Mouse (Mus musculus) adrenal gland, postnatal 25 days (tissue): ENCODE measurements around the gene Polr3h. TPM values are rescaled to one million over a fixed set of nuclear protein-coding genes. Genes with fewer than 3 reads are reported as not detected.
"Not testable (repeated sequence)": the region's sequence is repeated elsewhere in the genome, so short reads cannot be mapped to it uniquely, and the experiment has no call there.

Experiments
- DNase-seq: peaks from one replicate; pipeline ENCODE4 v3.0.0; 2021; ENCODE audit warnings: mixed read lengths
- total RNA-seq: library from RNA; stranded (reverse); gene quantifications from 2 replicates; pipeline ENCODE4 v1.2.3, GENCODE M21; 2021

Gene Polr3h
- total RNA-seq, 1 experiment from 2014 or later: 28.9 TPM

GRCm38 (mm10) chr15:81915663-81916062 is 10.4 kb downstream of the Polr3h start:
- no peak for DNase-seq

GRCm38 (mm10) chr15:81914668-81915067 is 11.4 kb downstream of the Polr3h start:
- DNase-seq: no peak

- DNase-seq: no peak
Measured at GRCm38 (mm10) chr15:81912498-81912897, 13.5 kb downstream of the Polr3h start.

GRCm38 (mm10) chr15:81908767-81909166 is 17.3 kb downstream of the Polr3h start:
- DNase-seq: not testable (repeated sequence)

GRCm38 (mm10) chr15:81907953-81908352 is 18.1 kb downstream of the Polr3h start:
- DNase-seq: no peak

GRCm38 (mm10) chr15:81904939-81905338 is 21.1 kb downstream of the Polr3h start:
- peak; percentile 74 for DNase-seq

GRCm38 (mm10) chr15:81898751-81899150 is 27.3 kb downstream of the Polr3h start:
- no peak for DNase-seq

- DNase-seq: no peak
Measured at GRCm38 (mm10) chr15:81897607-81898285, 28.3 kb downstream of the Polr3h start.

GRCm38 (mm10) chr15:81896407-81896806 is 29.6 kb downstream of the Polr3h start:
- DNase-seq: no peak

- DNase-seq: no peak
Measured at GRCm38 (mm10) chr15:81894002-81894401, 32.0 kb downstream of the Polr3h start.

GRCm38 (mm10) chr15:81891822-81892580 is 34.0 kb downstream of the Polr3h start:
- no peak for DNase-seq

- DNase-seq: no peak
Measured at GRCm38 (mm10) chr15:81891140-81891802, 34.8 kb downstream of the Polr3h start.

- DNase-seq: no peak
Measured at GRCm38 (mm10) chr15:81889175-81889574, 36.9 kb downstream of the Polr3h start.

GRCm38 (mm10) chr15:81886795-81887550 is 39.1 kb downstream of the Polr3h start:
- no peak for DNase-seq

GRCm38 (mm10) chr15:81885418-81885934 is 40.6 kb downstream of the Polr3h start:
- no peak for DNase-seq

GRCm38 (mm10) chr15:81882348-81882747 is 43.7 kb downstream of the Polr3h start:
- no peak for DNase-seq

GRCm38 (mm10) chr15:81879531-81880401 is 46.3 kb downstream of the Polr3h start:
- peak; percentile 7 for DNase-seq

GRCm38 (mm10) chr15:81872262-81873136 is 53.5 kb downstream of the Polr3h start, which contains the start of gene Aco2:
Gene Aco2 (plus strand): TSS chr15:81872309.
- DNase-seq: peak; percentile 97

- peak; percentile 81 for DNase-seq
Measured at GRCm38 (mm10) chr15:81871604-81872261, 54.3 kb downstream of the Polr3h start, which contains the start of gene Phf5a. Gene Phf5a (minus strand): TSS chr15:81871911.
